In genomic region chr2:152639406-152640113, GRCm38 (mm10) we compare ENCODE assay signal across 9 mouse cellular contexts. TPM values are rescaled to one million over a fixed set of nuclear protein-coding genes. Genes with fewer than 3 reads are reported as not detected.
A peak's percentile ranks its signal among the peaks of the same experiment; 100 is the strongest.
DNase-seq lines count a peak whose midpoint lies in the region; ATAC-seq and TF ChIP-seq lines count a peak whose summit lies in the region.
"Had no signal": no experiment of that assay in that cellular context is flagged by ENCODE, and none has a peak within 500 bp of the region (broad histone marks: within the 10 kb centered on the region; RNA-seq: fewer than 3 reads in every experiment).

No protein-coding gene starts in this region.

- DNase-seq in adrenal gland, postnatal 14 days = peak; percentile 18
- no peak for DNase-seq in adrenal gland, postnatal 4 days (ENCODE audit: low spot score in 2 of 2)
- DNase-seq in kidney, postnatal 36 days = peak; percentile 67 to 77
- DNase-seq in layer of hippocampus, adult 9-11 months = no peak
- no peak for DNase-seq in cerebellum, postnatal 14 days

- no peak overlapping the region for H3K4me3 ChIP-seq in C2C12 (ENCODE audit: insufficient read depth, poor library complexity, severe bottlenecking)
- H3K4me3 ChIP-seq in heart, embryonic 13.5 days = no peak overlapping the region

- H3K36me3 ChIP-seq in C2C12 (ENCODE audit: control insufficient read depth, insufficient read depth) = peaks cover 13% of the 10 kb centered on the region
- H3K36me3 ChIP-seq in heart, embryonic 13.5 days = peaks cover under 1% of the 10 kb centered on the region; the same call in 1 of the 2 replicates

- no peak for TF ChIP-seq CTCF in C2C12 (IDR thresholded peaks at IDR 0.05; ENCODE audit: control insufficient read depth, insufficient read depth, insufficient read length)

- H3K27me3 ChIP-seq in C2C12 (ENCODE audit: control insufficient read depth, insufficient read depth, insufficient read length) = no peaks in the 10 kb centered on the region
- peaks cover under 1% of the 10 kb centered on the region; the same call in 1 of the 2 replicates for H3K27me3 ChIP-seq in heart, embryonic 13.5 days (replicated peaks)

- H3ac ChIP-seq in C2C12 (ENCODE audit: control insufficient read depth, insufficient read length, low read depth) = peak overlapping the region; percentile 27

- no peaks in the 10 kb centered on the region for H3K9me3 ChIP-seq in heart, embryonic 13.5 days

- H3K4me1 ChIP-seq in heart, embryonic 13.5 days = peaks cover 44% of the 10 kb centered on the region

- peak overlapping the region; percentile 92 for H3K27ac ChIP-seq in heart, embryonic 13.5 days (replicated peaks)

- H3K79me2 ChIP-seq in C2C12 (ENCODE audit: control insufficient read depth, insufficient read depth) = no peaks in the 10 kb centered on the region

- WGBS in heart, embryonic 13.5 days = 23% methylated on average over 11 of the region's 11 CpGs

- H3K4me2 ChIP-seq in heart, embryonic 13.5 days = no peak overlapping the region; the same call in 1 of the 2 replicates

- no peaks in the 10 kb centered on the region for H3K79me3 ChIP-seq in C2C12 (ENCODE audit: low read depth)

- ATAC-seq in heart, embryonic 13.5 days (ENCODE audit: extremely low read depth, insufficient number of reproducible peaks, low FRiP score, low TSS enrichment) = no peak
- no peak for ATAC-seq in frontal cortex, adult (ENCODE audit: low TSS enrichment)

- H3K9ac ChIP-seq in heart, embryonic 13.5 days = peak overlapping the region; percentile 33; the same call in 1 of the 2 replicates

TF ChIP-seq in C2C12, 6 proteins besides CTCF, POLR2A, EP300 and RAD21:
- TF ChIP-seq MYOG (IDR thresholded peaks at IDR 0.05; ENCODE audit: control insufficient read depth, extremely low read depth, insufficient read length) = no peak
- TF ChIP-seq FOSL1 (IDR thresholded peaks at IDR 0.05; ENCODE audit: insufficient read depth, low read length, poor library complexity, severe bottlenecking) = no peak
- TF ChIP-seq MYOD1 (IDR thresholded peaks at IDR 0.05; ENCODE audit: control insufficient read depth, insufficient read length, low read depth) = peak; percentile 34

RNA-seq across cellular contexts. Expression of gene Rem1, which starts 12.8 kb away (rescaled TPM):
- 8.3 and 9.8 TPM in 2 replicates for total RNA-seq in adrenal gland, postnatal 14 days (2021)
- 10 to 100 TPM; 11.5 to 17.9 TPM for total RNA-seq in adrenal gland, postnatal 4 days (2021)
- polyA plus RNA-seq in C2C12 (2012; fragmentation: generic; extraction: Trizol) = 38.7 TPM
- 10.5 and 12.6 TPM in 2 replicates for polyA plus RNA-seq in heart, embryonic 13.5 days (2015; fragmentation: Nextera tagmentation; extraction: Ambion mirVana)

RNA-seq across cellular contexts. Expression of gene Defb25, which starts 16.7 kb away (rescaled TPM):
- 1.6 TPM in 1 of 2 replicates, not detected in the other for total RNA-seq in adrenal gland, postnatal 14 days (2021)
- total RNA-seq in adrenal gland, postnatal 4 days (2021) = 1 to 10 TPM; 2.4 to 2.8 TPM
- 3.6 TPM for polyA plus RNA-seq in C2C12 (2012; fragmentation: generic; extraction: Trizol)
- 0.68 and 1.1 TPM in 2 replicates for polyA plus RNA-seq in heart, embryonic 13.5 days (2015; fragmentation: Nextera tagmentation; extraction: Ambion mirVana)

RNA-seq across cellular contexts. Expression of gene H13, which starts 29.7 kb away (rescaled TPM):
- 123 and 139 TPM in 2 replicates for total RNA-seq in adrenal gland, postnatal 14 days (2021)
- 100 to 1,000 TPM; 138 to 140 TPM for total RNA-seq in adrenal gland, postnatal 4 days (2021)
- polyA plus RNA-seq in C2C12 (2012; fragmentation: generic; extraction: Trizol) = 136 TPM
- polyA plus RNA-seq in heart, embryonic 13.5 days (2015; fragmentation: Nextera tagmentation; extraction: Ambion mirVana) = 81.9 and 84.7 TPM in 2 replicates

RNA-seq across cellular contexts. Expression of gene Defb36, which starts 35.4 kb away (rescaled TPM):
- total RNA-seq in adrenal gland, postnatal 14 days (2021) = not detected in 2 replicates
- 1 to 10 TPM; 2.0 to 2.3 TPM for total RNA-seq in adrenal gland, postnatal 4 days (2021)
- not detected for polyA plus RNA-seq in C2C12 (2012; fragmentation: generic; extraction: Trizol)
- polyA plus RNA-seq in heart, embryonic 13.5 days (2015; fragmentation: Nextera tagmentation; extraction: Ambion mirVana) = not detected in 2 replicates
- polyA plus RNA-seq: large intestine, adult 2 months had no signal

RNA-seq across cellular contexts. Expression of gene Defb45, which starts 40.4 kb away (rescaled TPM):
- not detected in 2 replicates for total RNA-seq in adrenal gland, postnatal 14 days (2021)
- total RNA-seq in adrenal gland, postnatal 4 days (2021) = not detected
- polyA plus RNA-seq in C2C12 (2012; fragmentation: generic; extraction: Trizol) = not detected
- not detected in 2 replicates for polyA plus RNA-seq in heart, embryonic 13.5 days (2015; fragmentation: Nextera tagmentation; extraction: Ambion mirVana)
- polyA plus RNA-seq: large intestine, adult 2 months had no signal

Comparison
In these comparisons a context has a peak if more than half of its experiments do, and no peak if none do; other contexts are left out.
1. DNase-seq: peak in adrenal gland, postnatal 14 days (single experiment) and kidney, postnatal 36 days (2 of 2); none in adrenal gland, postnatal 4 days (0 of 2), layer of hippocampus, adult 9-11 months (single experiment) and cerebellum, postnatal 14 days (0 of 2).